In the genomic region with DNA sequence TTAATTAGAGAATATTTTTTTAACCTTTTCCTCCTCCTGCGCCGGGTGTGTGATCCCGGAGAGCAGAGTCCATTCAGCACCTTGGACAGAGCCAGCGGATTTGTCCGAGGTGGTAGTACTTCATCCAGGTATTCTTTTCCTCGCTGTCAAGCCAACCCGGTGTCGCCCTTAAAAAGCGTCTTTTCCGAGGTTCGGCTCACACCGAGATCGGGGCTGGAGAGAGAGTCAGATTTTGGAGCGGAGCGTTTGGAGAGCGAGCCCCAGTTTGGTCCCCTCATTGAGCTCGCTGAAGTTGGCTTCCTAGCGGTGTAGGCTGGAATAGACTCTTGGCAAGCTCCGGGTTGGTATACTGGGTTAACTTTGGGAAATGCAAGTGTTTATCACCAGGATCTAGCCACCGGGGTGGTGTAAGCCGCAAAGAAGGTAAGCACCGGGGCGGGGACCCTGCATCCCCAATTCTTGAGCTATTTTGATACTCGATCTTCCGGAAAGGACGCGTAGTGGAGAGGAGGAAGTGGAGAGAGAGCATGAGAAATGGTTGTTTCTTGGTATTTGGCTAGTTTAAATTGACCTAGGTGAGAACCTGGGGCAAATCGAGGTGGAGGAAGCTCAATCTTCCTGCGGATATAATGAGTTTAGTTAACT, we compare ENCODE assay signal across 9 mouse cellular contexts. TPM values are rescaled to one million over a fixed set of nuclear protein-coding genes. Genes with fewer than 3 reads are reported as not detected.
DNase-seq lines count a peak whose midpoint lies in the region; ATAC-seq and TF ChIP-seq lines count a peak whose summit lies in the region.
"Had no signal": no experiment of that assay in that cellular context is flagged by ENCODE, and none has a peak within 500 bp of the region (broad histone marks: within the 10 kb centered on the region; RNA-seq: fewer than 3 reads in every experiment).

No protein-coding gene starts in this region.

- peaks cover 55% of the 10 kb centered on the region for H3K27me3 ChIP-seq in forebrain, embryonic 15.5 days
- H3K27me3 ChIP-seq in intestine, embryonic 16.5 days (replicated peaks; ENCODE audit: control insufficient read depth, insufficient read depth, low read length): peaks cover 55% of the 10 kb centered on the region
- peaks cover 12% of the 10 kb centered on the region for H3K27me3 ChIP-seq in liver, adult 2 months (ENCODE audit: control insufficient read depth, insufficient read depth, low read length)
- H3K27me3 ChIP-seq in neural tube, embryonic 15.5 days (replicated peaks): peaks cover 46% of the 10 kb centered on the region

- peaks cover 47% of the 10 kb centered on the region for H3K4me1 ChIP-seq in forebrain, embryonic 15.5 days
- peaks cover 12% of the 10 kb centered on the region for H3K4me1 ChIP-seq in intestine, embryonic 16.5 days (ENCODE audit: control insufficient read depth, insufficient read depth, low read length)
- H3K4me1 ChIP-seq in liver, adult 2 months (ENCODE audit: control insufficient read depth, insufficient read depth, low read length): no peaks in the 10 kb centered on the region; the same call in 1 of the 2 replicates
- peaks cover 49% of the 10 kb centered on the region for H3K4me1 ChIP-seq in neural tube, embryonic 15.5 days

- ATAC-seq in forebrain, embryonic 15.5 days (replicated peaks): no peak
- peak; percentile 77 for ATAC-seq in intestine, embryonic 16.5 days
- no peak for ATAC-seq in neural tube, embryonic 15.5 days (ENCODE audit: low FRiP score)
- ATAC-seq: Patski had no signal

- 0 out of 2 replicates have a peak overlapping the region, but pooled peaks have one; percentile 69 for H3K9ac ChIP-seq in forebrain, embryonic 15.5 days (replicated peaks)
- H3K9ac ChIP-seq in intestine, embryonic 16.5 days (ENCODE audit: low read depth, low read length): no peak overlapping the region
- H3K9ac ChIP-seq in liver, adult 2 months (ENCODE audit: low read depth, low read length): no peak overlapping the region
- H3K9ac ChIP-seq in neural tube, embryonic 15.5 days (replicated peaks): peak overlapping the region; percentile 73

- under 1% methylated on average over 29 of the region's 29 CpGs for WGBS in forebrain, embryonic 15.5 days
- 1% methylated on average over 29 of the region's 29 CpGs for WGBS in intestine, embryonic 16.5 days
- WGBS in liver, adult 2 months: 4% methylated on average over 29 of the region's 29 CpGs
- under 1% methylated on average over 29 of the region's 29 CpGs for WGBS in neural tube, embryonic 15.5 days

- DNase-seq in layer of hippocampus, postnatal 14 days (ENCODE audit: low spot score in 2 of 2): peak; percentile 50 to 59
- DNase-seq in layer of hippocampus, adult 11-12 months (ENCODE audit: low spot score): no peak
- DNase-seq in cerebellum, adult 11-12 months: peak; percentile 66
- peak; percentile 46 for DNase-seq in liver, adult 2 months (ENCODE audit: extremely low read depth, low read depth, low spot score)
- no peak for DNase-seq in spleen, postnatal 36 days (ENCODE audit: low spot score in 2 of 2)

- H3K79me2 ChIP-seq in liver, adult 2 months (ENCODE audit: control insufficient read depth, insufficient read depth, low read length): no peaks in the 10 kb centered on the region

- no peak for TF ChIP-seq POLR2A in liver, adult 2 months (IDR thresholded peaks at IDR 0.05; ENCODE audit: extremely low read depth, insufficient read depth, low read length)

- H3K9me3 ChIP-seq in forebrain, embryonic 15.5 days: no peaks in the 10 kb centered on the region
- H3K9me3 ChIP-seq in intestine, embryonic 16.5 days (ENCODE audit: control insufficient read depth, low read length): no peaks in the 10 kb centered on the region
- no peaks in the 10 kb centered on the region for H3K9me3 ChIP-seq in neural tube, embryonic 15.5 days (replicated peaks)

- peak overlapping the region; percentile 90 for H3K4me2 ChIP-seq in forebrain, embryonic 15.5 days (replicated peaks)
- H3K4me2 ChIP-seq in intestine, embryonic 16.5 days (ENCODE audit: low read depth, low read length): peak overlapping the region; percentile 23; the same call in 1 of the 2 replicates
- H3K4me2 ChIP-seq in neural tube, embryonic 15.5 days: peak overlapping the region; percentile 97

- no peak overlapping the region for H3K27ac ChIP-seq in forebrain, embryonic 15.5 days (replicated peaks)
- H3K27ac ChIP-seq in intestine, embryonic 16.5 days (ENCODE audit: low read length): no peak overlapping the region
- H3K27ac ChIP-seq in liver, adult 2 months (replicated peaks; ENCODE audit: insufficient read depth, low read depth, low read length): no peak overlapping the region
- H3K27ac ChIP-seq in neural tube, embryonic 15.5 days (replicated peaks): peak overlapping the region; percentile 95

- no peaks in the 10 kb centered on the region for H3K36me3 ChIP-seq in forebrain, embryonic 15.5 days
- no peaks in the 10 kb centered on the region for H3K36me3 ChIP-seq in intestine, embryonic 16.5 days (ENCODE audit: control insufficient read depth, insufficient read depth, low read length)
- H3K36me3 ChIP-seq in liver, adult 2 months (ENCODE audit: control insufficient read depth, insufficient read depth, low read length): no peaks in the 10 kb centered on the region
- no peaks in the 10 kb centered on the region for H3K36me3 ChIP-seq in neural tube, embryonic 15.5 days

- H3K4me3 ChIP-seq in forebrain, embryonic 15.5 days: peak overlapping the region; percentile 66
- H3K4me3 ChIP-seq in intestine, embryonic 16.5 days (ENCODE audit: low read length): no peak overlapping the region
- no peak overlapping the region for H3K4me3 ChIP-seq in liver, adult 2 months (ENCODE audit: insufficient read depth, low read depth, low read length)
- H3K4me3 ChIP-seq in neural tube, embryonic 15.5 days (replicated peaks): peak overlapping the region; percentile 66

- TF ChIP-seq CTCF in liver, adult 2 months (IDR thresholded peaks at IDR 0.05; ENCODE audit: low read depth, low read length): no peak

RNA-seq across cellular contexts. Expression of a gene that starts 1.6 kb away (rescaled TPM):
- 10 to 100 TPM; 34.2 TPM for total RNA-seq in layer of hippocampus, postnatal 14 days (2021)
- polyA plus RNA-seq in forebrain, embryonic 15.5 days (2015; fragmentation: Nextera tagmentation; extraction: Ambion mirVana): 2.4 and 2.5 TPM in 2 replicates
- polyA plus RNA-seq in intestine, embryonic 16.5 days (2015; fragmentation: Nextera tagmentation; extraction: Ambion mirVana): 2.1 and 2.2 TPM in 2 replicates
- 0.83 and 0.87 TPM in 2 replicates for total RNA-seq in liver, adult 2 months (2014; rRNA removed)
- polyA plus RNA-seq in liver, adult 2 months (2012; rRNA removed): 0.09 and 0.41 TPM in 2 replicates
- 5.5 and 5.9 TPM in 2 replicates for polyA plus RNA-seq in neural tube, embryonic 15.5 days (2015; fragmentation: Nextera tagmentation; extraction: Ambion mirVana)

Comparison
In these comparisons a context has a peak if more than half of its experiments do, and no peak if none do; other contexts are left out.
1. DNase-seq: peak in layer of hippocampus, postnatal 14 days (2 of 2), cerebellum, adult 11-12 months (single experiment) and liver, adult 2 months (single experiment); none in layer of hippocampus, adult 11-12 months (single experiment) and spleen, postnatal 36 days (0 of 2).
2. H3K4me2 ChIP-seq: peak in every context shown above with its lines; median percentile 97 in neural tube, embryonic 15.5 days; 90 in forebrain, embryonic 15.5 days; 23 in intestine, embryonic 16.5 days.
3. H3K4me3 ChIP-seq: peak in forebrain, embryonic 15.5 days (single experiment) and neural tube, embryonic 15.5 days (single experiment); none in intestine, embryonic 16.5 days (single experiment) and liver, adult 2 months (single experiment).
4. H3K9ac ChIP-seq: peak in forebrain, embryonic 15.5 days (single experiment) and neural tube, embryonic 15.5 days (single experiment); none in intestine, embryonic 16.5 days (single experiment) and liver, adult 2 months (single experiment).